ENCODE assay signal across 29 mouse cellular contexts in genomic region chr9:5332441-5332840, GRCm38 (mm10). TPM values are rescaled to one million over a fixed set of nuclear protein-coding genes. Genes with fewer than 3 reads are reported as not detected.
DNase-seq lines count a peak whose midpoint lies in the region; ATAC-seq and TF ChIP-seq lines count a peak whose summit lies in the region.
"Had no signal": no experiment of that assay in that cellular context is flagged by ENCODE, and none has a peak within 500 bp of the region (broad histone marks: within the 10 kb centered on the region; RNA-seq: fewer than 3 reads in every experiment).

No protein-coding gene starts in this region.

- peak; percentile 95 for ATAC-seq in intestine, embryonic 14.5 days (replicated peaks; ENCODE audit: low FRiP score, low TSS enrichment, low read depth)
- peak; percentile 100 for ATAC-seq in intestine, embryonic 15.5 days
- peak; percentile 37; the same call in 1 of the 2 replicates for ATAC-seq in stomach, embryonic 16.5 days (ENCODE audit: insufficient read depth, low FRiP score)
- ATAC-seq: CD4-positive, CD25-positive, alpha-beta regulatory T cell, adult 4 months; forebrain, embryonic 15.5 days had no signal

- H3K4me2 ChIP-seq in intestine, embryonic 14.5 days (ENCODE audit: low read length) = no peak overlapping the region
- H3K4me2 ChIP-seq in intestine, embryonic 15.5 days (replicated peaks) = no peak overlapping the region
- H3K4me2 ChIP-seq in stomach, embryonic 16.5 days (ENCODE audit: low read depth, low read length) = no peak overlapping the region
- H3K4me2 ChIP-seq: embryonic facial prominence, embryonic 13.5 days; forebrain, embryonic 12.5 days; forebrain, embryonic 15.5 days; heart, embryonic 13.5 days; hindbrain, embryonic 15.5 days had no signal

- H3K27me3 ChIP-seq in intestine, embryonic 14.5 days (replicated peaks; ENCODE audit: control insufficient read depth, insufficient read depth, low read length) = no peaks in the 10 kb centered on the region
- H3K27me3 ChIP-seq in intestine, embryonic 15.5 days (replicated peaks) = no peaks in the 10 kb centered on the region
- no peaks in the 10 kb centered on the region for H3K27me3 ChIP-seq in stomach, embryonic 16.5 days (ENCODE audit: control insufficient read depth, insufficient read depth, low read length)
- H3K27me3 ChIP-seq: embryonic facial prominence, embryonic 13.5 days; forebrain, embryonic 12.5 days; forebrain, embryonic 15.5 days; heart, embryonic 13.5 days; hindbrain, embryonic 15.5 days had no signal

- intact Hi-C loops in left cerebral cortex, adult 2 months (cut with DNase I) = no loop called here

- no peak overlapping the region for H3K9ac ChIP-seq in intestine, embryonic 14.5 days (ENCODE audit: low read length)
- no peak overlapping the region for H3K9ac ChIP-seq in intestine, embryonic 15.5 days
- H3K9ac ChIP-seq in stomach, embryonic 16.5 days (ENCODE audit: low read length) = no peak overlapping the region
- H3K9ac ChIP-seq: embryonic facial prominence, embryonic 13.5 days; forebrain, embryonic 12.5 days; forebrain, embryonic 15.5 days; heart, embryonic 13.5 days; hindbrain, embryonic 15.5 days had no signal

- no peak for DNase-seq in intestine, embryonic 14.5 days (ENCODE audit: low spot score)
- peak; percentile 74 for DNase-seq in large intestine, adult 2 months (ENCODE audit: low read depth, low spot score)
- DNase-seq in thymus, postnatal 10 days (ENCODE audit: low spot score in 2 of 2) = no peak
- DNase-seq in heart, adult 9 months (ENCODE audit: low spot score in 2 of 2) = no peak
- DNase-seq in left cerebral cortex, adult 2 months (ENCODE audit: extremely low spot score in 1 of 2, low spot score in 2 of 2) = no peak
- DNase-seq: adrenal gland, adult 2 months; adrenal gland, postnatal 14 days; cerebellum, adult 11 months; cerebellum, adult 8-10 months; cerebellum, postnatal 10 days; cerebellum, postnatal 36 days; embryo, embryonic 11 days; gastrocnemius, postnatal 25 days; heart, adult 18-20 months; heart, postnatal 14 days; heart, postnatal 4 days had no signal

- no peaks in the 10 kb centered on the region for H3K9me3 ChIP-seq in intestine, embryonic 14.5 days (ENCODE audit: control insufficient read depth, low read length)
- H3K9me3 ChIP-seq in intestine, embryonic 15.5 days = no peaks in the 10 kb centered on the region
- no peaks in the 10 kb centered on the region for H3K9me3 ChIP-seq in stomach, embryonic 16.5 days (replicated peaks; ENCODE audit: control insufficient read depth, low read length)
- H3K9me3 ChIP-seq: embryonic facial prominence, embryonic 10.5 days; embryonic facial prominence, embryonic 13.5 days; forebrain, embryonic 12.5 days; forebrain, embryonic 15.5 days; heart, embryonic 10.5 days; heart, embryonic 13.5 days; hindbrain, embryonic 15.5 days had no signal

- no peak overlapping the region for H3K27ac ChIP-seq in intestine, embryonic 14.5 days (ENCODE audit: low read depth)
- H3K27ac ChIP-seq in intestine, embryonic 15.5 days = 0 out of 2 replicates have a peak overlapping the region, but pooled peaks have one; percentile 40
- no peak overlapping the region for H3K27ac ChIP-seq in stomach, embryonic 16.5 days (ENCODE audit: low read length)
- no peak overlapping the region for H3K27ac ChIP-seq in left cerebral cortex, adult 2 months
- H3K27ac ChIP-seq: embryonic facial prominence, embryonic 10.5 days; embryonic facial prominence, embryonic 13.5 days; forebrain, embryonic 12.5 days; forebrain, embryonic 15.5 days; heart, embryonic 10.5 days; heart, embryonic 13.5 days; hindbrain, embryonic 15.5 days had no signal

- no peaks in the 10 kb centered on the region for H3K36me3 ChIP-seq in intestine, embryonic 14.5 days (ENCODE audit: control insufficient read depth, insufficient read depth, low read length)
- no peaks in the 10 kb centered on the region for H3K36me3 ChIP-seq in intestine, embryonic 15.5 days
- no peaks in the 10 kb centered on the region for H3K36me3 ChIP-seq in stomach, embryonic 16.5 days (ENCODE audit: control insufficient read depth, insufficient read depth, low read length)
- H3K36me3 ChIP-seq: embryonic facial prominence, embryonic 10.5 days; embryonic facial prominence, embryonic 13.5 days; forebrain, embryonic 12.5 days; forebrain, embryonic 15.5 days; heart, embryonic 10.5 days; heart, embryonic 13.5 days; hindbrain, embryonic 15.5 days had no signal

- H3K4me3 ChIP-seq in intestine, embryonic 14.5 days (ENCODE audit: low read depth, low read length) = no peak overlapping the region
- H3K4me3 ChIP-seq in intestine, embryonic 15.5 days (replicated peaks) = no peak overlapping the region
- H3K4me3 ChIP-seq in stomach, embryonic 16.5 days (replicated peaks; ENCODE audit: low read length) = no peak overlapping the region
- H3K4me3 ChIP-seq in left cerebral cortex, adult 2 months = no peak overlapping the region
- H3K4me3 ChIP-seq: embryonic facial prominence, embryonic 10.5 days; embryonic facial prominence, embryonic 13.5 days; erythroblast, embryonic 14.5 days; forebrain, embryonic 12.5 days; forebrain, embryonic 15.5 days; heart, embryonic 10.5 days; heart, embryonic 13.5 days; hindbrain, embryonic 15.5 days had no signal

- TF ChIP-seq CTCF in left cerebral cortex, adult 2 months (IDR thresholded peaks at IDR 0.05) = no peak

- H3K4me1 ChIP-seq in intestine, embryonic 14.5 days (replicated peaks; ENCODE audit: control insufficient read depth, insufficient read depth, low read length) = no peaks in the 10 kb centered on the region
- H3K4me1 ChIP-seq in intestine, embryonic 15.5 days (replicated peaks) = 0 out of 2 replicates have a peak, but pooled peaks cover 3% of the 10 kb centered on the region
- H3K4me1 ChIP-seq in stomach, embryonic 16.5 days (ENCODE audit: control insufficient read depth, insufficient read depth, low read length) = no peaks in the 10 kb centered on the region
- H3K4me1 ChIP-seq: embryonic facial prominence, embryonic 10.5 days; embryonic facial prominence, embryonic 13.5 days; forebrain, embryonic 12.5 days; forebrain, embryonic 15.5 days; heart, embryonic 10.5 days; heart, embryonic 13.5 days; hindbrain, embryonic 15.5 days had no signal

RNA-seq across cellular contexts. Expression of gene Casp12, which starts 12.8 kb away (rescaled TPM):
- 6.6 and 8.0 TPM in 2 replicates for polyA plus RNA-seq in intestine, embryonic 14.5 days (2014; fragmentation: Nextera tagmentation; extraction: Ambion mirVana)
- 7.2 and 8.9 TPM in 2 replicates for polyA plus RNA-seq in intestine, embryonic 15.5 days (2015; fragmentation: Nextera tagmentation; extraction: Ambion mirVana)
- polyA plus RNA-seq in large intestine, adult 2 months (2012; rRNA removed) = 2.1 and 2.5 TPM in 2 replicates
- polyA plus RNA-seq in stomach, embryonic 16.5 days (2015; fragmentation: Nextera tagmentation; extraction: Ambion mirVana) = 8.1 and 8.3 TPM in 2 replicates
- 1 to 10 TPM in 1 of 2 experiments, under 1 TPM in 1; 0.77 to 1.8 TPM for total RNA-seq in left cerebral cortex, adult 2 months (2021)
- total RNA-seq: MEL had no signal
- polyA plus RNA-seq: embryonic facial prominence, embryonic 10.5 days; erythroblast, embryonic 14.5 days; forebrain, embryonic 12.5 days; heart, embryonic 10.5 days; hindbrain, embryonic 11.5 days had no signal

RNA-seq across cellular contexts. Expression of gene Casp4, which starts 23.8 kb away (rescaled TPM):
- 1.9 and 2.1 TPM in 2 replicates for polyA plus RNA-seq in intestine, embryonic 14.5 days (2014; fragmentation: Nextera tagmentation; extraction: Ambion mirVana)
- polyA plus RNA-seq in intestine, embryonic 15.5 days (2015; fragmentation: Nextera tagmentation; extraction: Ambion mirVana) = 3.2 and 3.6 TPM in 2 replicates
- polyA plus RNA-seq in large intestine, adult 2 months (2012; rRNA removed) = 26.4 and 30.7 TPM in 2 replicates
- 1.3 and 2.1 TPM in 2 replicates for polyA plus RNA-seq in stomach, embryonic 16.5 days (2015; fragmentation: Nextera tagmentation; extraction: Ambion mirVana)
- 1 to 10 TPM in 1 of 2 experiments, not detected in 1; 1.2 TPM for total RNA-seq in left cerebral cortex, adult 2 months (2021)
- polyA plus RNA-seq: embryonic facial prominence, embryonic 10.5 days; erythroblast, embryonic 14.5 days had no signal

RNA-seq across cellular contexts. Expression of gene Casp1, which starts 34.1 kb away (rescaled TPM):
- polyA plus RNA-seq in intestine, embryonic 14.5 days (2014; fragmentation: Nextera tagmentation; extraction: Ambion mirVana) = 1.8 and 1.9 TPM in 2 replicates
- 4.1 and 4.4 TPM in 2 replicates for polyA plus RNA-seq in intestine, embryonic 15.5 days (2015; fragmentation: Nextera tagmentation; extraction: Ambion mirVana)
- 15.5 and 17.2 TPM in 2 replicates for polyA plus RNA-seq in large intestine, adult 2 months (2012; rRNA removed)
- 1.9 and 2.5 TPM in 2 replicates for polyA plus RNA-seq in stomach, embryonic 16.5 days (2015; fragmentation: Nextera tagmentation; extraction: Ambion mirVana)
- 1 to 10 TPM in 1 of 2 experiments, under 1 TPM in 1; 0.84 to 1.7 TPM for total RNA-seq in left cerebral cortex, adult 2 months (2021)
- polyA plus RNA-seq: adrenal gland, adult 2 months; erythroblast, embryonic 14.5 days had no signal

Comparison
In these comparisons a context has a peak if more than half of its experiments do, and no peak if none do; other contexts are left out.
1. ATAC-seq: peak in every context shown above with its lines; median percentile 100 in intestine, embryonic 15.5 days; 95 in intestine, embryonic 14.5 days; 37 in stomach, embryonic 16.5 days.